Mouse (Mus musculus): ENCODE data around the gene 1700023F06Rik. TPM values are rescaled to one million over a fixed set of nuclear protein-coding genes. Genes with fewer than 3 reads are reported as not detected.

The 1700023F06Rik gene
- polyA plus RNA-seq, 1 experiment from 2014 or later: not detected

DNA sequence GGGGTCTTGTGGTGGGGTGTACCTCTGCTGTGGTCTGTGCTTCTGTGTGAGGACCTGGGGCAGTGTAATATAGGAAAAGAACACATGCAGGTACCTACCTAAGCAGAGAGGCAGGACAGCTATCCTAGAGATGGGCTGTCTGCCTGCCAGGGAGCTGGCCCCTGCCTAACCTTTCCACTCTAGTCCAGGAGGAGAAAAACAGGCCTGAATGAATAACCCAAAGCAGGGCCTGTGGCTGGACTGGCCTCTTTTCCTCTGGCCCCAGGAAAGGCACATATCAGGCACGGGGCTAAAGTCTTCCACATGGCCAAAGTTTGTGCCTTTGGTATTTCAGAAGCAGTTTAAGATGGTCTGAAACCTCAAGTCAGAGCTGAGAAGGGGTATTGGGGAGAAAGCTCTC, 27.9 kb downstream of the 1700023F06Rik start:
- Histone ChIP-seq H3K4me3 (replicated peaks) (no peak overlapping the region), H3K4me1 (replicated peaks) (peaks cover 25% of the 10 kb centered on the region), H3K4me2 (no peak overlapping the region), H3K36me3 (no peaks in the 10 kb centered on the region), H3K9me3 (replicated peaks) (no peaks in the 10 kb centered on the region), H3K27ac (no peak overlapping the region), H3K27me3 (no peaks in the 10 kb centered on the region), H3K9ac (no peak overlapping the region)
- WGBS (ENCODE audit: insufficient replicate concordance): 58% methylated on average over 1 of the region's 1 CpGs
- DNase-seq (no peak), ATAC-seq (ENCODE audit: low read depth) (no peak)

DNA sequence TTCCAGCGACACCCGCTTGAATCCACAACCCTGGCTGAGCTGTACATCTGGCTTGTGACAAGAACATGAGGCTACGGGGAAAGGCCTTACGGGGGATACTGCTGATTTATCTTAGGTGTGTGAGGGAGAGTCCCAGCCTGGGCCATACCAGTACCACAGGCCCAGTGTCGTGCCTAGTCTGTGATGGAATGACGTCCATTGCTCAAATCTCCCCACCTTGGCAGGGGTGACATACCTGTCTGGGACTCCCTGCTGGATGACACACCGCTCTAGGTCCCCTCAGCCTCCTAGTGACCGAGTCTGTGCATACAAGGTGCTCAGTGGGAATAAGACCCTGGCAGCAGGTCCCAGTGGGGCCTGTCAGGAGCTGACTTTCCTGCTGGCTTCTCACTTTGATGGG, 29.6 kb downstream of the 1700023F06Rik start:
- Histone ChIP-seq H3K4me3 (replicated peaks) (no peak overlapping the region), H3K27me3 (no peaks in the 10 kb centered on the region), H3K36me3 (no peaks in the 10 kb centered on the region), H3K4me2 (no peak overlapping the region), H3K9ac (no peak overlapping the region), H3K4me1 (replicated peaks) (peaks cover 41% of the 10 kb centered on the region), H3K27ac (no peak overlapping the region), H3K9me3 (replicated peaks) (no peaks in the 10 kb centered on the region)
- DNase-seq: no peak
- no peak for ATAC-seq (ENCODE audit: low read depth)
- WGBS (ENCODE audit: insufficient replicate concordance): 80% methylated on average over 8 of the region's 8 CpGs

DNA sequence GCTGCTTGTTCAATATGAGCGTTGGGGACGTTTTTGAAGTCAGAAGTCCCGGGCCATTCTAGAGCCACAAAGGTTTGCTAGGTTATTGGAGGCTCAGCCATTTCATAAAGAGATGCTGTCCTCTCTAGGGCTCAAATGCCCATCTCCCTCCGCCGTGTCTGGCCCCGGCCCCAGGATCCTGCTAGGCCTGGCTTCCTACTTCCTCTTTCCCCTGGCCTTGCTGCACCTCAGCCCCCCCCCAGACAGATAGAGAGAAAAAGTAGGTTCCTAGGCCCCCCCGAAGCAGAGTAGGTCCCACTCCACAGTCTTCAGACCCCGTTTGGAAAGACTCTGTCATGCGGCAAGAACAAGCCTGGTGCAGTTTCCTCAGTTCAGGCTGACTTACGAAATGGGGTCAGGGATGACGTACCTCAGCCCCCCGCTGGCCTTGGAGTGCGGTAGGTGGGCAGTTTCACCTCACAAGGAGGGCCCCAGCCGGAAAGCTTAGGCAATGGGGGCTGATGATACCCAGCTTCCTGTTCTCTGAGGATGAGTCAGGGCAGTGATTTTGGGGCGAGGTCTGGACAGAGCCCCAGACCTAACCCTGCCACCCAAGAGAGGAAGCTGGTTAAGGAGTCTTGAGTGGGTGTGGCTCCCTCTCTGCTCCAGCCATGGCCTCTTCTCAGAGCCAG, 30.4 kb downstream of the 1700023F06Rik start:
- DNase-seq (no peak), ATAC-seq (ENCODE audit: low read depth) (no peak)
- no peaks in the 10 kb centered on the region for H3K36me3 ChIP-seq
- no peak overlapping the region for H3K27ac ChIP-seq
- H3K9me3 ChIP-seq (replicated peaks): no peaks in the 10 kb centered on the region
- no peak overlapping the region for H3K4me3 ChIP-seq (replicated peaks)
- H3K9ac ChIP-seq: no peak overlapping the region
- WGBS (ENCODE audit: insufficient replicate concordance): 38% methylated on average over 15 of the region's 15 CpGs
- H3K4me2 ChIP-seq: 0 out of 2 replicates have a peak overlapping the region, but pooled peaks have one; percentile 1
- peaks cover 49% of the 10 kb centered on the region for H3K4me1 ChIP-seq (replicated peaks)
- H3K27me3 ChIP-seq: peaks cover 4% of the 10 kb centered on the region; the same call in 1 of the 2 replicates

DNA sequence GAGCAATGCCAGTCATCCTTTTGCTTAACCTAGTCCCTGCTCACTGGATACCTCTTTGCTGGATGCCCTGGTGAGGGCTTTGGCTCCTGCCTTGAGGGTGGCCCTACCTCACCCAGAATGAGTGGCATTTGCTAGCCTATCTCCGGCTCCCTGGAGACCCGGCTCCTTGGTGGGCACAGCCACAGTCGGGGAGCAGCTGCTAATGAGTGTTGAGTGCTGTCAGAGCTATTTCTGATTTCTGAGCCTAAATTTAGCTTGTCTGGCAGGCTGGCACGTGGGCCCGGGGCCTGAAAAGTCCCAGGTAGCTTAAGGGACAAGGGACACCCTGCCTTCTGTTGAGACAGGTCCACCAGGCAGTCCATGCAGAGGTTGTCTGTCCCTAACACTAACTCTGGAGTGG, 31.1 kb downstream of the 1700023F06Rik start:
- no peak for ATAC-seq (ENCODE audit: low read depth)
- no peak overlapping the region for H3K4me3 ChIP-seq (replicated peaks)
- H3K27ac ChIP-seq: no peak overlapping the region; the same call in 1 of the 2 replicates

DNA sequence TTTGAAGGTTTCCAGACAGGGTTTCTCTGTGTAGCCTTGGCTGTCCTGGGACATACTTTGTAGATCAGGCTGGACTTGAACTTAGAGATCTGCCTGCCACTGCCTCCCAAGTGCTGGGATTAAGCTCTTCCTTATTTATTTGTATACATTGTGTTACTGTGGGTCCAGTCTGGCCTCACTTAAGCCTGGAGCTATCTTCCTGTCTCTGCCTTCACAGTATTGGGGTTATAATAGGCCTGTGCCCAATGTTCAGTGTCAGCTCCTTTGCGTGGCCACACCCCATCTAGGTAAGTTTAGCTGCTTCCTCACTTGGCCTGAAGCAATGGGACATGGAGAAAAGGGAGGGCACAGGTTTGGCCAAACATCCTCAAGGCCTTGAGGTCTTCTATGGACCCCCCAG, 31.8 kb downstream of the 1700023F06Rik start:
- H3K27me3 ChIP-seq: peaks cover 17% of the 10 kb centered on the region
- H3K4me1 ChIP-seq (replicated peaks): peaks cover 57% of the 10 kb centered on the region
- ATAC-seq (ENCODE audit: low read depth) (no peak), DNase-seq (no peak)
- no peak overlapping the region for H3K4me3 ChIP-seq (replicated peaks)
- no peak overlapping the region; the same call in 1 of the 2 replicates for H3K27ac ChIP-seq
- 60% methylated on average over 1 of the region's 1 CpGs for WGBS (ENCODE audit: insufficient replicate concordance)
- H3K9ac ChIP-seq: no peak overlapping the region
- no peak overlapping the region for H3K4me2 ChIP-seq
- H3K36me3 ChIP-seq: no peaks in the 10 kb centered on the region
- no peaks in the 10 kb centered on the region for H3K9me3 ChIP-seq (replicated peaks)

More for the DNA sequence above, 31.1 kb downstream of the 1700023F06Rik start:
- Histone ChIP-seq H3K27me3 (peaks cover 10% of the 10 kb centered on the region), H3K36me3 (no peaks in the 10 kb centered on the region), H3K4me2 (no peak overlapping the region), H3K9ac (no peak overlapping the region), H3K4me1 (replicated peaks) (peaks cover 50% of the 10 kb centered on the region), H3K9me3 (replicated peaks) (no peaks in the 10 kb centered on the region)
- DNase-seq: no peak
- 55% methylated on average over 5 of the region's 5 CpGs for WGBS (ENCODE audit: insufficient replicate concordance)

DNA sequence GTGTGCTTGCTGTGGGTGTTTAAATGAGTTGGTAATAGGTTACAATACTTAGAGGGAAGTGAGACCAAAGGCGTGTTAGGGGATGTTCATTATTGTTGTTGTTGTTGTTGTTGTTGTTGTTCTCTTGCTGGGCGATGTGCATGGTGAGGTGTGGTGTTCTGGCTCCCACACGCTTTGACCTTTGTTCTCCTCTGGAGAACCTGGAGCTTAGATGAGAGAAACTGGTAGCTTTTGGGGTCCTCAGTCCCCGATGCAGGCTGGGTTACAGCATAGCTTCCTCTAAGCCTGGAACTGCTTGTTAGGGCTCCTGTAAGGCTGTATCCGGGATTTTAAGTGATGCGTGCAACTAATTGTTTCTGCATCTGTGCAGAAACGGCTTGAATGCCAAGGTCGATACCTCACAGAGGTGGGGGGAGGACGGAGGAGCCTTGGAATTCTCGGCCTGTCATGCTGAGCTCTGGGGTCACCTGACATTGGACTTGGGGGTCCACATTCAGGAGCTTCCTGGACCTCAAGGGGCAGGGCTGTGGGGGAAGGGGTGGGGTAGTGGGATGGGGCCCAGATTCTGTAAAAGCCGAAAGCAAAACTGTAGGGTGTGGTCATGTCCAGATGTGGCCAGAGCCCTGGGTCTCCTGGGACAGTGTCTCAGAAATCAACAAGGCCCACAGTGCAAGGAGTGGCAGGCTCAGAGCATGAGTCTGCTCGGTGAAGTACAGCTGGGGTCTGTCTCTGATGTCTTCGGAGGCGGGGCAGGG, 32.5 kb downstream of the 1700023F06Rik start:
- 49% methylated on average over 14 of the region's 14 CpGs for WGBS (ENCODE audit: insufficient replicate concordance)
- Histone ChIP-seq H3K4me1 (replicated peaks) (peaks cover 63% of the 10 kb centered on the region), H3K4me3 (replicated peaks) (no peak overlapping the region)

DNA sequence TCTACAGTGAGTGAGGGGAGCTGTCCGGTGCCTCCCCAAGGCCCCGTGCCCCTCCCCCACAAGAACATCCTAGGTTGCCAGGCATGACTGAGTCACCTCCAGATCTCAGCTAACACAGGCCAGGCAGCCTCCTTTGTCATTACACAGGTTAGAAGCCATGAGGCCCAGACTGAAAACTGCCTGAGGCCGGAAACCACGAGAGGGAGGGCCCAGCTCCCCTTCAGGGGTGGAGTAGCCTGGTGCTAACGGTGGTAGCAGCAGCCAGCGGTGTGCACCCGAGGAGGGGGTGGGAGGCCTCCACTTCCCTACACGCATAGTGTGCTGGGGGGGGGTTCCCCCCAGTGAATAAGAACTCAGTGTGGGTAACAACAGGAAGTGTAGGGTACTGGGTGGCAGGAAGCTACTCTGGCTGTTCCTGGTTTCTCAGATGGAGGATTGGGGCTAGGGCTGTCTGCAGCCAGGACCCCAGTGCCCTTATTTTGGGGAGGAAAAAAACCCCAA, 33.4 kb downstream of the 1700023F06Rik start:
- peaks cover 33% of the 10 kb centered on the region for H3K27me3 ChIP-seq
- peak overlapping the region; percentile 24 for H3K4me2 ChIP-seq
- H3K9me3 ChIP-seq (replicated peaks): no peaks in the 10 kb centered on the region
- no peaks in the 10 kb centered on the region for H3K36me3 ChIP-seq
- peaks cover 70% of the 10 kb centered on the region for H3K4me1 ChIP-seq (replicated peaks)
- H3K4me3 ChIP-seq (replicated peaks): no peak overlapping the region
- DNase-seq: peak; percentile 48
- H3K27ac ChIP-seq: peak overlapping the region; percentile 61
- 12% methylated on average over 8 of the region's 8 CpGs for WGBS (ENCODE audit: insufficient replicate concordance)
- H3K9ac ChIP-seq: peak overlapping the region; percentile 4; the same call in 1 of the 2 replicates
- ATAC-seq (ENCODE audit: low read depth): peak; percentile 72

More for the DNA sequence above, 32.5 kb downstream of the 1700023F06Rik start:
- DNase-seq (no peak), ATAC-seq (ENCODE audit: low read depth) (no peak)
- no peak overlapping the region for H3K4me2 ChIP-seq
- no peaks in the 10 kb centered on the region for H3K36me3 ChIP-seq
- H3K9me3 ChIP-seq (replicated peaks): no peaks in the 10 kb centered on the region
- no peak overlapping the region for H3K9ac ChIP-seq
- H3K27ac ChIP-seq: peak overlapping the region; percentile 1; the same call in 1 of the 2 replicates
- peaks cover 23% of the 10 kb centered on the region for H3K27me3 ChIP-seq

DNA sequence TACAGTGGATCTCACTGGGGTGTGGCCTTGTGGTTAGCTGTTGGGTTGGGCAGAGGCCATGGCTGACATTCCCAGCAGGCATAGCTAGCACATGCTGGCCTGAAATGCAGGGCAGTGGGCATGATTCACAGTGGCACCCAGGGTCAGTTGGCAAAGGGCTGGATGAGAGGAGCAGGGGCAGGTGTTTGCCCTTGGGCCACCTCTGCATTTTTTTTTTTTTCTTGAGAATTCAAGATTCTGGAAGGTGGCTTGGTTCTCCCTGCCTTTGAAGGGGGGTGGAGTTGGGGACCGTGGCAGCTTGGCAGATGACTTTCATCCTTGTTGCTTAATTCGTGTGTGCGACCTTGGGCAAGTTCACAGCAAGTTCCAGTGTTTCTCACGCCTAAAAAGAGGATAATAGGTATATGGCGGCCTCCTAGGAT, 33.9 kb downstream of the 1700023F06Rik start:
- peak overlapping the region; percentile 24 for H3K4me2 ChIP-seq
- ATAC-seq (ENCODE audit: low read depth) (no peak), DNase-seq (no peak)
- H3K4me3 ChIP-seq (replicated peaks): no peak overlapping the region
- 22% methylated on average over 5 of the region's 5 CpGs for WGBS (ENCODE audit: insufficient replicate concordance)
- no peaks in the 10 kb centered on the region for H3K9me3 ChIP-seq (replicated peaks)
- peaks cover 70% of the 10 kb centered on the region for H3K4me1 ChIP-seq (replicated peaks)
- no peaks in the 10 kb centered on the region for H3K36me3 ChIP-seq
- peak overlapping the region; percentile 4; the same call in 1 of the 2 replicates for H3K9ac ChIP-seq
- peaks cover 38% of the 10 kb centered on the region for H3K27me3 ChIP-seq
- peak overlapping the region; percentile 61 for H3K27ac ChIP-seq

DNA sequence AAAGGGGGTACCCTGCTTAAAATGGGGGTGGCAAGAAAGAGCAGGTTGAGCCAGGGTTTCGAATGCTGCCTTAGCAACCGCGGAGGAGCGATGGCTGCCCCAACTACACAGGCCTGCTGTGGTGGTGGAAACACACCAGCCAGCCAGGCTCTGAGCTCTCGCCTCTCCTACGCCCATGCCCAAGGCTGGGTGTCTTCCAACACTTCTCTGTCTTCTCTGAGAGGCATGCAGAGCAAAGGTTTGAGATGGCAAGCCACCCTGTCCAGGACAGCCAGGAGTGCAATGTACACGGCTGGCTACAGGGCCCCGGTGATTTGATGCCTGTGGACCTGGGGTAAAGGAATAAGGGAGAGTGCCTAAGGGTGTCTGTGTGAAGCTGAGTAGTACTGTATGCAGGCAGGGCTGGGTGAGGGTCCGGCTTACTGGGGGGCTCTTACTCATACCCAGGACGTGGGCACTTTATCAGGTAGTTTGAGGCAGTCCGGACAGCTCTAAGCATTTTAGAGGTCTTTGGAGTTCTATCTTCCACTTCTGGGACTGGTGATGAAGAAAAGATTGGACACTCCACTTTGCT, 34.5 kb downstream of the 1700023F06Rik start:
- Histone ChIP-seq H3K27me3 (peaks cover 44% of the 10 kb centered on the region), H3K4me3 (replicated peaks) (no peak overlapping the region), H3K27ac (no peak overlapping the region), H3K4me2 (0 out of 2 replicates have a peak overlapping the region, but pooled peaks have one; percentile 16), H3K9ac (no peak overlapping the region), H3K36me3 (no peaks in the 10 kb centered on the region), H3K4me1 (replicated peaks) (peaks cover 70% of the 10 kb centered on the region), H3K9me3 (replicated peaks) (no peaks in the 10 kb centered on the region)
- DNase-seq (no peak), ATAC-seq (ENCODE audit: low read depth) (no peak)
- WGBS (ENCODE audit: insufficient replicate concordance): 62% methylated on average over 11 of the region's 11 CpGs

DNA sequence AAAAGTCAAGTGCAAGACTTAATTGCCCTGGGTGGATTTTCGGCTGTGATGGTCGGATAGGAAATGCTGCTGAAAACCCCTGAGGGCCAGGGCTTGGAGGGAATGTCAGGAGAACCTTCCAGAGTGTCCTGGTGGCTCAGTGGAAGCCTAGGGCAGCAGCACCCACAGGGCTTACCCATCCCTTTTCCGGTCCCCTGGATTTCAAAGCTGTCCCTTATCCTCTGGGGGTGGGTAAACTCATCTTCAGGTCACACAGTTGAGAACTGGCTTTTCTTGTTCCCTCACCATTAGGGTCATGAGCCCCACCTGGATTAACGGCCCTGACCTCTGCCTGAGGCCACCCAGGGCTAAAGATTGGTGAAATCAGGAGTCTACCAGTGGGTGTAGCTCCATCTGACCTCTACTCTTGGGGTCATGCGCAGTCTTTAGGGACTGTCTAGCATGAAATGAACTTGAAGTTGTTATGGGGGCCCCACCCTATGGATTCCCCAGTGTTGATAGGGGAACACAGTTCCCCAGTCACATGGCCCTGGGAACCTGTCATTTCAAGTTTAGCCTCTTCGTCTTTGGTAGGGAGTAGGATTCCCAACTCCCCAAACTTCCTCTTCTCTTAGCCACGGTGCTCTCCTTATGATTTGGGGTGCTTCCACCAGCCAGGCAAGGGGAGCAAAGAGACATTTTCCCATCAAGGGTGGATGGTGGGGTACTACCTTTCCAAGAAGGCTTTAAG, 35.2 kb downstream of the 1700023F06Rik start:
- H3K9me3 ChIP-seq (replicated peaks): no peaks in the 10 kb centered on the region
- peaks cover 45% of the 10 kb centered on the region for H3K27me3 ChIP-seq
- WGBS (ENCODE audit: insufficient replicate concordance): 55% methylated on average over 7 of the region's 7 CpGs
- no peaks in the 10 kb centered on the region for H3K36me3 ChIP-seq
- peaks cover 68% of the 10 kb centered on the region for H3K4me1 ChIP-seq (replicated peaks)
- no peak overlapping the region for H3K4me3 ChIP-seq (replicated peaks)
- no peak for ATAC-seq (ENCODE audit: low read depth)
- DNase-seq: no peak
- H3K27ac ChIP-seq: no peak overlapping the region
- H3K4me2 ChIP-seq: peak overlapping the region; percentile 33
- no peak overlapping the region for H3K9ac ChIP-seq
